Mouse (Mus musculus) embryo, embryonic 11.5 days (tissue): ENCODE measurements around the gene Gnas.
"Not testable (repeated sequence)": the region's sequence is repeated elsewhere in the genome, so short reads cannot be mapped to it uniquely, and the experiment has no call there.

ENCODE experiments used
- DNase-seq: peaks from one replicate; pipeline ENCODE4 v3.0.0-alpha.2; 2012; ENCODE audit warnings: low read depth, low spot score

Gnas gene

DNA sequence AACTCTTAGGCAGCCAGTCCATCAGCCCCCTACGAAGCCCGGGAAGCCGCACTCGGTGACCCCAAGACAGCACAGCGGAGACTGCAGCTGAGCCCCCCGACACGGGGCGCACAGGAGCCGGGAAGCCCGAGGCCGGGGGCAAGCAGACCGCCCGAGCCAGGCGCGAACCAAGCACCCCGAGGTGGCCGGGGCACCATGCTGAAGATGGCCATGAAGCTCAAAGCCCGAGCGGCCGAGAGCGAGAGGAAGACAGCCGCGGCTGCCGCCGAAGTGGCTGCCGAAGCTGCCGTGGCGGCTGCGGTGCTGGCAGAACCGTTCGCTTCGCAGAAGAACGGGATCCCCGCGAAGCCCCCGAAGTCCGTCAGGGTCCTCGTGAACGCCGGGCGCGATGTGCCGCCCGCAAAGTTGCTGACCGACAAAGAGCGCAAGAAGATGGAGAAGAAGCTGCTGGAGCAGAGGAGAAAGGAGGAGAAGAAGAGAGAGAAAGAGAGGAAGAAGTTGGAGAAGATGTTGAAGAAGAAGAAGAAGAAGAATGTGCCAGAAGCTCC is 44.3 kb downstream of the Gnas start:
- DNase-seq, result no peak

- DNase-seq, result no peak
Observed at GRCm38 (mm10) chr2:174328926-174329662, 45.0 kb downstream of the Gnas start.

DNA sequence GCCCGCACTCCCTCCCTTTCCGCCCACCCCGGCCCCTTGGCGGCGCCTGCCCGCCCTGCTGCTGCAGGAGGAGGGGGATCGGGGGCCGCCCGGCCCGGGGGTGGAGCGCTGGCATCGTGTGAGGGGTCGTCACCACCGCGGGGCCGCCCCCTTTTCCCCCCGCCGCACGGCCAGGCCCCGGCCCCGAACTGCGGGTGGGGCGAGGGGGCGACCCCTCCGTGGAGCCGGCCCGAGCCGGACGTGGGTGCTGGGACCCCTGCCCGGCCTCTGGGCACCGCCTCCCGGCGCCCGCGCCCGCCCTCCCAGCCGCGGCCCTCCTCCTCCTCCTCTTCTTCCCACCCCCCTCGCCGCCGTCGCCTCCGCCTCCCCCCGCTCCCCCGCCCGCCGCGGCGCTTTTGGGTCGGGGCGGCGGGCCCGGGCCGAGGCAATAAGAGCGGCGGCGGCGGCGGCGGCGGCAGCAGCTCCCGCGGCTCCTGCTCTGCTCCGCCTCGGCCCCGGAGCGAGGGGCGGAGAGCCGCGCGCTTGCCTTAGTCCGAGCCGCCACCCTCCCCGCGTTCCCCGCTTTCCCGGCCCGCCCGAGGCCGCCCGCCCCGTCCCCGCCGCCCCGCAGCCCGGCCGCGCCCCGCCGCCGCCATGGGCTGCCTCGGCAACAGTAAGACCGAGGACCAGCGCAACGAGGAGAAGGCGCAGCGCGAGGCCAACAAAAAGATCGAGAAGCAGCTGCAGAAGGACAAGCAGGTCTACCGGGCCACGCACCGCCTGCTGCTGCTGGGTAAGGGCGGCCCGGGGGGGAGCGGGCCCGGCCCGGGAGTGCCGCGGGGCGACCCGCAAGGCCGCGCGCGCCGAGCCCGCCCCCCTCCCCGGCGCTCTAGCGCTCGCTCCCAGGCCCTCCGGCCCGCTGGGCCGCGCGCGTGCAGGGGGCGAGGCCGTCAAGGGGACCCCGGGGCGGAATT is 45.8 kb downstream of the Gnas start:
- DNase-seq, result peak; percentile 81

GRCm38 (mm10) chr2:174330616-174331191 is 46.6 kb downstream of the Gnas start:
- peak; percentile 55 for DNase-seq

- no peak for DNase-seq
Observed at GRCm38 (mm10) chr2:174331282-174332030, 47.3 kb downstream of the Gnas start.

- DNase-seq, result no peak
Observed at GRCm38 (mm10) chr2:174333239-174333890, 49.2 kb downstream of the Gnas start.

GRCm38 (mm10) chr2:174334415-174334814 is 50.3 kb downstream of the Gnas start:
- no peak for DNase-seq

GRCm38 (mm10) chr2:174337275-174337674 is 53.2 kb downstream of the Gnas start:
- DNase-seq, result no peak

DNA sequence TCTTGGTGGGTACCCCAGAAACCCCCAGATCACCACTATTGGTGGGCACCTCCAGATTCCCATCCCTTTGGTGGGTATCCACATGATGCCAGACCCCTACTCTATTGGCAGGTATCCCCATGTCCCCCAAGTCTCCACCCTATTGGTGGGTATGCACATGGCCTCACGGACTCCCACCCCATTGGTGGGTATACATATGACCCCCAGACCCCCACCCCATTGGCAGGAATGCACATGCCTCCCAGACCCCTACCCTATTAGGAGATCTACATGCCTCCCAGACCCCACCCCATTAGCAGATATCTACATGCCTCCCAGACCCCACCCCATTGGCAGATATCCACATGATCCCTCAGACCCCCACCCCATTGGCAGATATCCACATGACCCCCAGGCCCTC is 55.6 kb downstream of the Gnas start:
- no peak for DNase-seq

GRCm38 (mm10) chr2:174340229-174340892 is 56.2 kb downstream of the Gnas start:
- no peak for DNase-seq

GRCm38 (mm10) chr2:174340893-174341580 is 56.9 kb downstream of the Gnas start:
- DNase-seq, result no peak

DNA sequence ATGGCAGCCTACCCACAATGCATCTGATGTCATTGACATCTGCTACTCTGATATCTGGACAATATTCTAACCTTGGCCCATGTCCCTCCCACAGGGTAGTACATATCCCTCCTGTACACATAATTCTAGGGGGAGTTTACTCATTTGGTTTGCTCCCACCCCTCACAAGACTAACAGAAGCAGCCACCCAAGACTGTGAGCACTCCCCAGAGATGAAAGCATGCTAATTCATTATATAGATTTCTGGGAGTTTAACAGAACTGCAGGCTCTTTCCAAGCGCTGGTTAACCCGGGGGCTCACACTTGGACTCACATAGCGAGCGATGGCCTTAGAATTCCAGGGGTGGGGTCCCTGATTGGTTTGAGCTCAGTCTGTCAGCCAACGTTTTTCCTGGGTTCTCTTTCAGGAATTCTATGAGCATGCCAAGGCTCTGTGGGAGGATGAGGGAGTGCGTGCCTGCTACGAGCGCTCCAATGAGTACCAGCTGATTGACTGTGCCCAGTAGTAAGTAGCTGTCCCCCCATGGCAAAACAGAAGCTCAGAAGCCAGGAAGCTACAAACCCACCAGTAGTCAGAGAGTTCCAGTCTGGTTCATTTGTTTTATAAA is 58.8 kb downstream of the Gnas start:
- DNase-seq, result no peak

DNA sequence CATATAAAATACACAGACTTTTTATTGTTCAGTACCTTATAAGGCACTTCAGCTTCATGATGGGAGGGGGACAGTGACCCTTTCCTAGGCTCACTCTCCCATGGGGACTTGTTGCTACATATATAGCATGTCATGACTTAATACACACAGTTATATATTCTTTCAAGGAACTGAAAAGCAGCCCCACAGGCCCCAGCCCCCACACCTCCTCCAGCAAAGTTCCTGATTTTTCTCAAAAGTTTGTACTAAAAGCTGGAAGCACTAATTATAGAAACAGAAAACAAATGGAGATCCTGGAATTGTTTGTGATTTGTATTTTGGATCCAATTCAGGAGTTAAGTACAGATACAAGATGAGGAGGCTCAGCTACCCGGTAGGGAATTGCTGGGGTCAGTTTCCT is 59.4 kb downstream of the Gnas start:
- DNase-seq, result no peak

- no peak for DNase-seq
Observed at GRCm38 (mm10) chr2:174344003-174344655, 60.0 kb downstream of the Gnas start.

DNA sequence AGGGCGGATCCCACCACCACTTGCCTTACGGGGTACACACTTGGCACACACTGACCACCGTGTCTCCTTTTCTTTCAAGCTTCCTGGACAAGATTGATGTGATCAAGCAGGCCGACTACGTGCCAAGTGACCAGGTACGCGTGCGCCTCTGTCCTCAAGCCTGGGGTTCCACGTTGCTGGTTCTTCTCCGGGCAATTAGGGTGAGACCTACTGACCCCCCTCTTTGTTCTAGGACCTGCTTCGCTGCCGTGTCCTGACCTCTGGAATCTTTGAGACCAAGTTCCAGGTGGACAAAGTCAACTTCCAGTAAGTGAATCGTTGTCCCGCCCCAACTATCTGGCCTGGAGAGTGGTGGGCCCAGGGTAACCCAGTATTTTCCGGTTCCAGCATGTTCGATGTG is 60.9 kb downstream of the Gnas start:
- no peak for DNase-seq

DNA sequence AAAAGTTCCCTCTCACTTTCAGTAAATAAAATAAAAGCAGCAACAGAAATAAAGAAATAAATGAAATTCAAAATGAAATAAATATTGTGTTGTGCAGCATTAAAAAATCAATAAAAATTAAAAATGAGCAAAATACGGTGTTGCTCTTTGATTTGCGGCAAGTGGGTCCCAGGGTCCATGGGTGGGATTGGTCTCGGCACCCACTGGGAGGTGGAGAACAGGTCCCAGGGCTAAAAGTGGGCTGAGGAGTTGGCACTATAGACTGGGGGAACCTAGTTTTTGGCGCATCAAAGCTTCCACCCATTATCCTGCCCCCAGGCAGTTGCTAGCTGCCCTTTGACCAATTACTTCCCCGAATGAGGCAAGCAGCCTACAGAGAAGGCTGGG is 62.5 kb downstream of the Gnas start, which contains the start of gene Gm20721:
Gene Gm20721, minus strand, starts transcription at position 101 of the 387 bp plus-strand sequence.
- DNase-seq, result no peak

- not testable (repeated sequence) for DNase-seq
Observed at GRCm38 (mm10) chr2:174346999-174347668, 63.0 kb downstream of the Gnas start.

DNA sequence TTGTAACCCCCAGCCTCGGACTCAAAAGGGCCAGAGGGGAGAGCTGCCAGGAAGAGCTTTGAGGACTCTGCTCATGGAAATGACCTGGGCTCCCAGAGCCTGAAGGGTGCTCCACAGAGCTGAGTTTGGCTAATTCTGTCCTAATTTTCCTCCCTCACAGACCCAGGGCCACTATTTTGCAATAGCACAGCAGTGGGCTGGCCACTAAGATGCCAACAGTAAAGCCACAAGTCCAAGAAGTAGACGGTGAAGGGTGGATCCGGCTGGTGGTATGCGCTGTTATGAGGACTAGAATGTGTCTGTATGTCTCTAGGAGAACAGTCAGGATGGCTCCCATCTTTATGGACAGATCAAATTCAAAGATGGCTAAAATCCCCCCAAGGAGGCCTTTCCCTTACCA is 74.4 kb downstream of the Gnas start:
- no peak for DNase-seq
